9 mouse cellular contexts compared by ENCODE assay signal in the genomic region with DNA sequence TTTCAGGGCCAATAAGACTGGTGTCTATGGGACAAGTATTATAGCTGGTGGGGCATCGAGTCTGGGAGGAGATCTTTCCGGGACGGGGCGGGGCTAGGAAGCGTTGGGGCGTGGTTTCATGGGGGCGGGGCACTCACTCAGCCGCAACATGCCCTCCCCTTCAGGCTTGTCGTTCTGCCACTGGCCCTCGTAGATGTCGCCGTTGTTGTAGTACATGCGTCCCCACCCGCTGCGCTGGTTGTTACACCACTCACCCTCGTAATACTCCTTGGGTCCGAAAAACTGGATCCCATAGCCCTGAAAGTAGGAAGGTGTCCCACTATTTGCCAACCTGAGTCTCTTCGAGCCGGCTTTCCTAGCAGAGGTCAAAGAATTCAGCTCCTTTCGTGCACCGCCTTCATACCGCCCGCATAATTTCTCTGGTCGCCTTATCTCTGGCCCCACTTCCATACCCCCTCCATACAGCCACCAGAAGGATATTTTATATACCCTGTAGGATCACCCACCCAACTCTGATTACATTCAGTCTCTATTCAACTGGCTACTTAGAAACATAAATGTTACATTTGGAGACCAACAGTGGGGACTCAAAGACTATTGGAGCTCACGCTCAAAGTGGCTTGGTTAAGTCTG. TPM values are rescaled to one million over a fixed set of nuclear protein-coding genes. Genes with fewer than 3 reads are reported as not detected.
DNase-seq lines count a peak whose midpoint lies in the region; ATAC-seq and TF ChIP-seq lines count a peak whose summit lies in the region.
"Had no signal": no experiment of that assay in that cellular context is flagged by ENCODE, and none has a peak within 500 bp of the region (broad histone marks: within the 10 kb centered on the region; RNA-seq: fewer than 3 reads in every experiment).

No protein-coding gene starts in this region.

- peak; percentile 21; the same call in 1 of the 2 replicates for TF ChIP-seq CTCF in bone marrow, adult 2 months (IDR thresholded peaks at IDR 0.05; ENCODE audit: control insufficient read depth, insufficient read depth, low read length)
- TF ChIP-seq CTCF in forebrain, postnatal 0 days (IDR thresholded peaks at IDR 0.05; ENCODE audit: low read depth): no peak

- no peak for ATAC-seq in forebrain, postnatal 0 days
- no peak for ATAC-seq in hindbrain, embryonic 11.5 days (ENCODE audit: low FRiP score)
- 0 out of 2 replicates have a peak, but pooled peaks have one; percentile 24 for ATAC-seq in limb, embryonic 14.5 days (ENCODE audit: low FRiP score, low read depth)
- ATAC-seq in midbrain, embryonic 14.5 days (ENCODE audit: low FRiP score, low TSS enrichment): no peak
- peak; percentile 61 for ATAC-seq in stomach, embryonic 16.5 days (ENCODE audit: insufficient read depth, low FRiP score)

- TF ChIP-seq POLR2A in bone marrow, adult 2 months (IDR thresholded peaks at IDR 0.05; ENCODE audit: borderline replicate concordance, control insufficient read depth, low read depth, low read length): peak; percentile 79
- no peak for TF ChIP-seq POLR2A in limb, embryonic 14.5 days (IDR thresholded peaks at IDR 0.05; ENCODE audit: borderline replicate concordance, extremely low read depth, insufficient read depth, insufficient read length)

- H3K4me1 ChIP-seq in bone marrow, adult 2 months (ENCODE audit: control insufficient read depth, insufficient read depth, low read length): peaks cover 7% of the 10 kb centered on the region
- no peaks in the 10 kb centered on the region for H3K4me1 ChIP-seq in forebrain, postnatal 0 days (ENCODE audit: insufficient read depth)
- no peaks in the 10 kb centered on the region for H3K4me1 ChIP-seq in hindbrain, embryonic 11.5 days (replicated peaks; ENCODE audit: control insufficient read depth, insufficient read depth, low read length)
- peaks cover 3% of the 10 kb centered on the region; the same call in 1 of the 2 replicates for H3K4me1 ChIP-seq in limb, embryonic 14.5 days (ENCODE audit: control insufficient read depth, insufficient read depth, low read length)
- no peaks in the 10 kb centered on the region for H3K4me1 ChIP-seq in midbrain, embryonic 14.5 days (ENCODE audit: control insufficient read depth, insufficient read depth, low read length)
- peaks cover 14% of the 10 kb centered on the region for H3K4me1 ChIP-seq in stomach, embryonic 16.5 days (ENCODE audit: control insufficient read depth, insufficient read depth, low read length)

- no peaks in the 10 kb centered on the region for H3K36me3 ChIP-seq in forebrain, postnatal 0 days (ENCODE audit: insufficient read depth)
- H3K36me3 ChIP-seq in hindbrain, embryonic 11.5 days (ENCODE audit: control insufficient read depth, insufficient read depth, low read length): no peaks in the 10 kb centered on the region
- no peaks in the 10 kb centered on the region for H3K36me3 ChIP-seq in limb, embryonic 14.5 days (ENCODE audit: control insufficient read depth, insufficient read depth, low read length)
- no peaks in the 10 kb centered on the region for H3K36me3 ChIP-seq in midbrain, embryonic 14.5 days (ENCODE audit: control insufficient read depth, insufficient read depth, low read length)
- H3K36me3 ChIP-seq in stomach, embryonic 16.5 days (ENCODE audit: control insufficient read depth, insufficient read depth, low read length): no peaks in the 10 kb centered on the region

- H3K27ac ChIP-seq in bone marrow, adult 2 months (ENCODE audit: control insufficient read depth, insufficient read depth, low read depth, low read length, poor library complexity): peak overlapping the region; percentile 50
- H3K27ac ChIP-seq in forebrain, postnatal 0 days (ENCODE audit: low read depth, low read length): no peak overlapping the region
- H3K27ac ChIP-seq in hindbrain, embryonic 11.5 days (ENCODE audit: low read depth, low read length): no peak overlapping the region
- H3K27ac ChIP-seq in limb, embryonic 14.5 days (replicated peaks; ENCODE audit: low read depth, low read length): no peak overlapping the region
- H3K27ac ChIP-seq in midbrain, embryonic 14.5 days (replicated peaks; ENCODE audit: low read depth, low read length): no peak overlapping the region
- H3K27ac ChIP-seq in stomach, embryonic 16.5 days (ENCODE audit: low read length): no peak overlapping the region

- 3% methylated on average over 25 of the region's 25 CpGs for WGBS in bone marrow, adult 2 months
- WGBS in forebrain, postnatal 0 days: 4% methylated on average over 25 of the region's 25 CpGs
- 5% methylated on average over 25 of the region's 25 CpGs for WGBS in hindbrain, embryonic 11.5 days
- 6% methylated on average over 25 of the region's 25 CpGs for WGBS in limb, embryonic 14.5 days
- 3% methylated on average over 25 of the region's 25 CpGs for WGBS in midbrain, embryonic 14.5 days
- 4% methylated on average over 25 of the region's 25 CpGs for WGBS in stomach, embryonic 16.5 days

- H3K4me2 ChIP-seq in forebrain, postnatal 0 days (ENCODE audit: low read depth): peak overlapping the region; percentile 37
- peak overlapping the region; percentile 49 for H3K4me2 ChIP-seq in hindbrain, embryonic 11.5 days (replicated peaks; ENCODE audit: low read depth, low read length)
- peak overlapping the region; percentile 50 for H3K4me2 ChIP-seq in limb, embryonic 14.5 days (replicated peaks; ENCODE audit: low read depth, low read length, severe bottlenecking)
- H3K4me2 ChIP-seq in midbrain, embryonic 14.5 days (ENCODE audit: low read length): peak overlapping the region; percentile 47
- peak overlapping the region; percentile 77 for H3K4me2 ChIP-seq in stomach, embryonic 16.5 days (ENCODE audit: low read depth, low read length)

- H3K9me3 ChIP-seq in forebrain, postnatal 0 days (ENCODE audit: low read length): no peaks in the 10 kb centered on the region
- H3K9me3 ChIP-seq in hindbrain, embryonic 11.5 days (ENCODE audit: control insufficient read depth, low read length): no peaks in the 10 kb centered on the region
- no peaks in the 10 kb centered on the region for H3K9me3 ChIP-seq in limb, embryonic 14.5 days (ENCODE audit: control insufficient read depth, low read length)
- no peaks in the 10 kb centered on the region for H3K9me3 ChIP-seq in midbrain, embryonic 14.5 days (ENCODE audit: control insufficient read depth, low read length)
- H3K9me3 ChIP-seq in stomach, embryonic 16.5 days (replicated peaks; ENCODE audit: control insufficient read depth, low read length): no peaks in the 10 kb centered on the region

- H3K4me3 ChIP-seq in bone marrow, adult 2 months (replicated peaks; ENCODE audit: control insufficient read depth, low read depth, low read length): peak overlapping the region; percentile 63
- H3K4me3 ChIP-seq in forebrain, postnatal 0 days (ENCODE audit: low read depth, low read length): peak overlapping the region; percentile 12; the same call in 1 of the 2 replicates
- peak overlapping the region; percentile 25 for H3K4me3 ChIP-seq in hindbrain, embryonic 11.5 days (ENCODE audit: low read depth, low read length)
- H3K4me3 ChIP-seq in limb, embryonic 14.5 days (replicated peaks; ENCODE audit: low read length): peak overlapping the region; percentile 29
- peak overlapping the region; percentile 13; the same call in 1 of the 2 replicates for H3K4me3 ChIP-seq in midbrain, embryonic 14.5 days (replicated peaks; ENCODE audit: low read depth, low read length)
- peak overlapping the region; percentile 48 for H3K4me3 ChIP-seq in stomach, embryonic 16.5 days (replicated peaks; ENCODE audit: low read length)

- H3K9ac ChIP-seq in forebrain, postnatal 0 days: no peak overlapping the region
- H3K9ac ChIP-seq in hindbrain, embryonic 11.5 days (ENCODE audit: low read depth, low read length): peak overlapping the region; percentile 31; the same call in 1 of the 2 replicates
- peak overlapping the region; percentile 6; the same call in 1 of the 2 replicates for H3K9ac ChIP-seq in limb, embryonic 14.5 days (ENCODE audit: low read depth, low read length, severe bottlenecking)
- H3K9ac ChIP-seq in midbrain, embryonic 14.5 days (replicated peaks; ENCODE audit: low read length): 0 out of 2 replicates have a peak overlapping the region, but pooled peaks have one; percentile 23
- peak overlapping the region; percentile 66 for H3K9ac ChIP-seq in stomach, embryonic 16.5 days (ENCODE audit: low read length)

- peak; percentile 90 for DNase-seq in ES-CJ7 (ENCODE audit: low read depth, low spot score)
- DNase-seq in forebrain, postnatal 0 days: no peak
- peak; percentile 60 for DNase-seq in hindbrain, embryonic 11.5 days (ENCODE audit: low spot score)
- no peak for DNase-seq in limb, embryonic 14.5 days (ENCODE audit: low spot score)
- peak; percentile 34 for DNase-seq in midbrain, embryonic 14.5 days
- no peak for DNase-seq in cerebellum, adult 9-11 months

- H3K27me3 ChIP-seq in forebrain, postnatal 0 days (ENCODE audit: insufficient read depth, low read length): no peaks in the 10 kb centered on the region
- no peaks in the 10 kb centered on the region for H3K27me3 ChIP-seq in hindbrain, embryonic 11.5 days (ENCODE audit: control insufficient read depth, insufficient read depth, low read length)
- H3K27me3 ChIP-seq in limb, embryonic 14.5 days (ENCODE audit: control insufficient read depth, insufficient read depth, low read length): no peaks in the 10 kb centered on the region
- H3K27me3 ChIP-seq in midbrain, embryonic 14.5 days (ENCODE audit: control insufficient read depth, insufficient read depth, low read length): no peaks in the 10 kb centered on the region
- H3K27me3 ChIP-seq in stomach, embryonic 16.5 days (ENCODE audit: control insufficient read depth, insufficient read depth, low read length): no peaks in the 10 kb centered on the region

RNA-seq across cellular contexts. Expression of a gene that starts 7.6 kb away (rescaled TPM):
- 5.3 TPM in 1 of 2 replicates, not detected in the other for polyA plus RNA-seq in bone marrow, adult 2 months (2011; ENCODE audit: insufficient read depth, insufficient read length, low replicate concordance, missing spikeins)
- 0.23 TPM in 1 of 2 replicates, not detected in the other for total RNA-seq in forebrain, postnatal 0 days (2014; rRNA removed)
- polyA plus RNA-seq in forebrain, postnatal 0 days (2015; fragmentation: Nextera tagmentation; extraction: Ambion mirVana): 1.1 and 1.5 TPM in 2 replicates
- polyA plus RNA-seq in hindbrain, embryonic 11.5 days (2014; fragmentation: Nextera tagmentation; extraction: Ambion mirVana): 0.77 and 1.0 TPM in 2 replicates
- polyA plus RNA-seq in limb, embryonic 14.5 days (2012; rRNA removed): not detected in 2 replicates
- polyA plus RNA-seq in limb, embryonic 14.5 days (2014; fragmentation: Nextera tagmentation; extraction: Ambion mirVana): not detected in 2 replicates
- polyA plus RNA-seq in midbrain, embryonic 14.5 days (2014; fragmentation: Nextera tagmentation; extraction: Ambion mirVana): not detected in 2 replicates
- polyA plus RNA-seq in stomach, embryonic 16.5 days (2015; fragmentation: Nextera tagmentation; extraction: Ambion mirVana): 1.0 TPM in 1 of 2 replicates, not detected in the other
- polyA plus RNA-seq: frontal cortex, adult 2 months had no signal

RNA-seq across cellular contexts. Expression of a gene that starts 24.4 kb away (rescaled TPM):
- polyA plus RNA-seq in bone marrow, adult 2 months (2011; ENCODE audit: insufficient read depth, insufficient read length, low replicate concordance, missing spikeins): 18.0 and 30.8 TPM in 2 replicates
- total RNA-seq in forebrain, postnatal 0 days (2014; rRNA removed): 13.8 and 19.4 TPM in 2 replicates
- 10.7 and 14.4 TPM in 2 replicates for polyA plus RNA-seq in forebrain, postnatal 0 days (2015; fragmentation: Nextera tagmentation; extraction: Ambion mirVana)
- polyA plus RNA-seq in hindbrain, embryonic 11.5 days (2014; fragmentation: Nextera tagmentation; extraction: Ambion mirVana): 10.1 and 12.7 TPM in 2 replicates
- polyA plus RNA-seq in limb, embryonic 14.5 days (2012; rRNA removed): 25.0 and 35.0 TPM in 2 replicates
- polyA plus RNA-seq in limb, embryonic 14.5 days (2014; fragmentation: Nextera tagmentation; extraction: Ambion mirVana): 20.7 and 20.9 TPM in 2 replicates
- 12.9 and 14.0 TPM in 2 replicates for polyA plus RNA-seq in midbrain, embryonic 14.5 days (2014; fragmentation: Nextera tagmentation; extraction: Ambion mirVana)
- polyA plus RNA-seq in stomach, embryonic 16.5 days (2015; fragmentation: Nextera tagmentation; extraction: Ambion mirVana): 16.6 and 18.3 TPM in 2 replicates

RNA-seq across cellular contexts. Expression of a gene that starts 29.0 kb away (rescaled TPM):
- polyA plus RNA-seq in bone marrow, adult 2 months (2011; ENCODE audit: insufficient read depth, insufficient read length, low replicate concordance, missing spikeins): 33.5 and 38.8 TPM in 2 replicates
- 18.0 and 18.1 TPM in 2 replicates for total RNA-seq in forebrain, postnatal 0 days (2014; rRNA removed)
- 21.2 and 22.2 TPM in 2 replicates for polyA plus RNA-seq in forebrain, postnatal 0 days (2015; fragmentation: Nextera tagmentation; extraction: Ambion mirVana)
- 7.8 and 9.0 TPM in 2 replicates for polyA plus RNA-seq in hindbrain, embryonic 11.5 days (2014; fragmentation: Nextera tagmentation; extraction: Ambion mirVana)
- polyA plus RNA-seq in limb, embryonic 14.5 days (2012; rRNA removed): 21.0 and 21.8 TPM in 2 replicates
- polyA plus RNA-seq in limb, embryonic 14.5 days (2014; fragmentation: Nextera tagmentation; extraction: Ambion mirVana): 13.8 and 14.8 TPM in 2 replicates
- 12.7 and 13.1 TPM in 2 replicates for polyA plus RNA-seq in midbrain, embryonic 14.5 days (2014; fragmentation: Nextera tagmentation; extraction: Ambion mirVana)
- polyA plus RNA-seq in stomach, embryonic 16.5 days (2015; fragmentation: Nextera tagmentation; extraction: Ambion mirVana): 13.7 and 15.3 TPM in 2 replicates

RNA-seq across cellular contexts. Expression of a gene that starts 49.6 kb away (rescaled TPM):
- polyA plus RNA-seq in bone marrow, adult 2 months (2011; ENCODE audit: insufficient read depth, insufficient read length, low replicate concordance, missing spikeins): 17.4 and 24.2 TPM in 2 replicates
- total RNA-seq in forebrain, postnatal 0 days (2014; rRNA removed): 127 and 158 TPM in 2 replicates
- 84.6 and 91.7 TPM in 2 replicates for polyA plus RNA-seq in forebrain, postnatal 0 days (2015; fragmentation: Nextera tagmentation; extraction: Ambion mirVana)
- 59.9 and 67.6 TPM in 2 replicates for polyA plus RNA-seq in hindbrain, embryonic 11.5 days (2014; fragmentation: Nextera tagmentation; extraction: Ambion mirVana)
- 40.9 and 45.8 TPM in 2 replicates for polyA plus RNA-seq in limb, embryonic 14.5 days (2012; rRNA removed)
- 37.0 and 41.7 TPM in 2 replicates for polyA plus RNA-seq in limb, embryonic 14.5 days (2014; fragmentation: Nextera tagmentation; extraction: Ambion mirVana)
- 83.3 and 99.9 TPM in 2 replicates for polyA plus RNA-seq in midbrain, embryonic 14.5 days (2014; fragmentation: Nextera tagmentation; extraction: Ambion mirVana)
- polyA plus RNA-seq in stomach, embryonic 16.5 days (2015; fragmentation: Nextera tagmentation; extraction: Ambion mirVana): 33.2 and 37.4 TPM in 2 replicates

Comparison
In these comparisons a context has a peak if more than half of its experiments do, and no peak if none do; other contexts are left out.
1. DNase-seq: peak in ES-CJ7 (single experiment), hindbrain, embryonic 11.5 days (single experiment) and midbrain, embryonic 14.5 days (single experiment); none in forebrain, postnatal 0 days (single experiment), limb, embryonic 14.5 days (single experiment) and cerebellum, adult 9-11 months (single experiment).
2. H3K4me3 ChIP-seq: peak in every context shown above with its lines; median percentile 63 in bone marrow, adult 2 months; 48 in stomach, embryonic 16.5 days; 29 in limb, embryonic 14.5 days; 25 in hindbrain, embryonic 11.5 days; 13 in midbrain, embryonic 14.5 days; 12 in forebrain, postnatal 0 days.
3. ATAC-seq: peak in limb, embryonic 14.5 days (single experiment) and stomach, embryonic 16.5 days (single experiment); none in forebrain, postnatal 0 days (single experiment), hindbrain, embryonic 11.5 days (single experiment) and midbrain, embryonic 14.5 days (single experiment).
4. Peak in every context shown above with its lines, with median percentiles within 50 percentile points of each other: H3K4me2 ChIP-seq.